Mouse (Mus musculus) layer of hippocampus, adult 9-11 months (tissue): ENCODE data around the gene Fmnl2.

Source experiments
- DNase-seq: peaks from one replicate; pipeline ENCODE4 v3.0.0; 2022

Fmnl2 gene

GRCm38 (mm10) chr2:52857611-52858528, at the start of gene Fmnl2:
TSS of gene Fmnl2 (plus strand) at chr2:52857860.
- DNase-seq: peak; percentile 59

DNA sequence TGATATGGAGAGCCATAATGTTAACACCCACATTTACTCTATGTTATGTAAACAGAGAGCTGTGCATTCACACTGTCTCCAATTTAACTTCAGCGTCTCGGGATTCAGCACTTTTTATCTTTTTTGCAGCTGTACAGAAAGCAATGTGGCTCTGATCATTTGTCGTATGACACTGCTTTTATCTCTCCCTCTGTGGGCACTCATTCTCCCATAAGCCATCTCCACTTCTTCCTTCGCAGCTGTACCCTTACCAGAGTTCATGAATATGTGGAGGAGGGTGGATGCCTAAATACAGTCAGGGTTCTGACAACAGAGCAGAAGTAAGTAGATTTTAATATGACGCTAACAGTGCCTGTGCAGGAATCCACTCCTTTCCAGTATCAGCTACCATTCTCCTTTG, 47.7 kb upstream of the Fmnl2 start:
- DNase-seq: no peak

DNA sequence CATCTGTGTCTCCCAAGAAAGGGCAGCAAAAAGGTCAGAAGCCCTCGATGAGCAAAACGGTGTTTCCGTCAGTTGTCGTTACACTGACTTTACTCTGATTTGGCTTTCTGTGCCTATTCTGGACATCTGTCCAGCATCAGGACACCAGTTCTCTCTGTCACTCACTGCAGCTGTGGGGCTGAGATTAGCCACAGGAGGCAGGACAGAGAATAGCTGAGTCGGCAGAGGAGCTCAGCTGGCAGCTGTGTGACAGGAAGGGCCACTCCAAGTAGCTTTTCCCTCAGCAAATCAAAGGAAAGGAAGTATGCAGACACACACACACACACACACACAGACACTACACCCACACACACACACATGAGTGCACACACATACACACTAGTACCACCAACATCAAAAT, 46.0 kb upstream of the Fmnl2 start:
- DNase-seq: peak; percentile 7

DNA sequence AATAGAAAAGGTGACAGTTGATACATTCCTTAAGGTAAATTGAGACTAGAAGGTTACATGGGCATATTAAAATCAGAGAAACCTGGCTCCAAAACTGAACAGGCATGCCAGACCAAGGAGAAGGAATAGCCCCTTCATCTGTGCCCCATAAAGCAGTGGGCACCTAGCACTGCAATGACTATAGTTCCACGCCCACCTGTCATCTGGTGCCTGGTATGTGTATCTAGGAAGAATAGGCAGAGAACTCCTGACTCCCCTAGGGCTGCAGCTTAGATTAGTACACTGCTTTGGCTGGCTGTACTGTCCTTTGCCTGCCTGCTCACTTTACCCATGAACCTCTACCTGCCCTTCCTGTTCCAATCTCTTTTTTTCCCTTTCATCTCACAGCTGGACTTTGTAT, 40.3 kb upstream of the Fmnl2 start:
- DNase-seq: peak; percentile 52

DNA sequence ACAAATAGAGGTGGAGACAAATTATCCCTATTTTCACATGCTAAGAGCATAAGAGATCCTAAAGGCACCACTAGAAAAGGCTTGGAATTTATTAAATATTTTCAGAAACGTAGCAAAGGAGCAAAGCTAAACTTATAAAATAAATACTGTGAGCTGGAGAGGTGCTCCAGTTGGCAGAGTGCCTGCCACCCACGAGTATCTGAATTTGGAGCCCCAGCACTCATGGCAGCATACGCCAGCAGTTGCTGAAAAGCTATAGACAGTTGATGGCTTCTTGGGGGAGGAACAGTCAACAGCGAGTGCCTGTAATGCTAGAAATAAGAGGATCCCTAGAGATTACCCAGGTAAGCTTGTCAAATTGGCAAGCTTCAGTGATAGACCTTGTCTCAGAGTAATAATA, 38.7 kb upstream of the Fmnl2 start:
- no peak for DNase-seq

- DNase-seq: no peak
Measured at GRCm38 (mm10) chr2:52822214-52822613, 35.4 kb upstream of the Fmnl2 start.

DNA sequence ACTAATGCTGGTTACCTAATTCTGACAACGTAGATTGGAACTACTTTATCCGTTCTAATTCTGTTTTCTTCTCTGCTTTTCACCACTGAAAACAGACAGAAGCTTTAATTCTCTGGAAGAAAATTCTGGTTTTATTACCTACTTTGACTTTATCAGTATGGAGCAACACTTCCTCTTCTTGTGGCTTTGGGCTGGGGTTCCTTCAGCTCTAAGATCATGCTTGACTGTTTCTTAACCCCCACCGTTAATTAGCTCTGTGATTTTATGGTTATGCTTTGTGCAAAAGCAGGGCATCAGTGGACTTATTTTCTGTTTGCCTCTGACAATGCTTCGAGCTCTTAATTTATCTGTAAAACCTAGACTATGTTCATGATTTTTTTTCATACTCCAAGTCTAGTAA, 29.6 kb upstream of the Fmnl2 start:
- DNase-seq: no peak

DNA sequence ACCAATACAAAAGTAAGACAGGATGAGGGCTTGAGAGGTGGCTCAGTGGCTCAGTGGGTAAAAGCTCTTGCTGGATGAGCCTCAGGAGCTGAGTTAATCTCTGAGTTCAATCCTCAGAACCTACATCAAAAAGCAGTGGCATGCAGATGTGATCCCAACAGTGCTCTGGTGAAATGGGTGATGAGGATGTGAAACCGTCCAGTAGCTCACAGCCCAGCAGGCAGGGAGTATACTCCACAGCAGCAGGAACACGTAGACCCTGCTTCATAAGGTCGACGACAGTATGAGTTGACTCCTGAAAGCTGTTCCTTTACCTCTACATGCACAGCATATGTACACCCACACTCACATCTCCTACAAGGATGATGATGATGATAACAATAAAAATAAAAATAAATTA, 27.1 kb upstream of the Fmnl2 start:
- DNase-seq: no peak

DNA sequence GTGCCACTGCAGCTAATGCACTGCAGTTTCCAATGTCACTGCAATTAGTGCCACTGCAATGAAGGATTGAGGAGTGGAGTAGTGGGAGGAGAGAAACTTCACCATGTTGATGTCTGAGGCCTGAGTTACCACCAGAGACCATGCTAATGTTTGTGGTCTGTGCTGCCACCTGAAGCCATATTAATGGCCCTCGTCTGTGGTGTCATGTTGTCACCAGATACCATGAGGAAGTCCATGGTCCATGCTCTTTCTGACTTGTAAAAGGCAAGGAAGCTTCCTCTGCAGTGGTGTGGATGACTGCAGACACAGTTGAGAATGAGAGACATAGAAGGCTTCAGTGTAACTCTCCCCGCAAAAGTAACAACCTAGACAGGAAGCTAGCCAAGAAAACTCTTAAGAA, 26.1 kb upstream of the Fmnl2 start:
- DNase-seq: no peak

DNA sequence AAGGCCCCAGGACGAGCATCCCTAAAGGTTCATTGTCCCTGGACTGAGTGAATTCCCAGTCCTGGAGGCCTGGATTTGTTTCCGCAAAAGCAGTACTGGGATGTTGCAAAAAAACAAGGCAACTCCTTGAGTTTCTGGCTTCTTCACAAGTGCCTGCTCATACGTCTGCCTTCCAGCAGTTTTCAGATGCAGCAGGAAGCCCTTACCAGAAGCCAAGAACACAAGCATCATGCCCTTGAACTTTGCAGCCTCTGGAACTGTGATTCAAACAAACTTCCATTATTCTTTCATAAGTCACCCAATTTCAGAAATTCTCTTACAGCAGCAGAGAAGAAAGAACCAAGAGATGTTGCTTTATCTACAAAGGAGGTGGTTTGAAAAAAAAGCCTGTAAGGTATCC, 21.9 kb upstream of the Fmnl2 start:
- no peak for DNase-seq

DNA sequence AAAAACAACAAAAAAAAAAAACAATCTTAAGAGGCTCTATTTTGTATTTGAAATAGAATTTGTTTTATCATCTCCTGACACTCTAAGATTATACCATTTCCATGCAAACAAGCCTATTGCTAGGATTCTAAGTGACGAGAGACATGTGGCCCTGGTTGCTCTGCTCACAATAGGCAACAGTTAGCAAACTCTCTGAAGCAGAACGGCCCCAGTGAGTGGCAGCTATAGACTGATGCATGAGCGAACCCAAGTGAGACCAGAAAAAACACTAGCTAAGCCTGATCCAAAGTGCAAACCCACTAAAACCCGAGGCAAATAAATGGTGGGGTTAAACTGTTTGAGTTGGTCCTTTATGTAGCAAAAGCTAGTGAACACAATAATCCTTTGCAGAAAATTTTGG, 18.6 kb upstream of the Fmnl2 start:
- no peak for DNase-seq

- DNase-seq: no peak
Measured at GRCm38 (mm10) chr2:52839868-52840267, 17.8 kb upstream of the Fmnl2 start.

GRCm38 (mm10) chr2:52843861-52844260, 13.8 kb upstream of the Fmnl2 start:
- DNase-seq: no peak

DNA sequence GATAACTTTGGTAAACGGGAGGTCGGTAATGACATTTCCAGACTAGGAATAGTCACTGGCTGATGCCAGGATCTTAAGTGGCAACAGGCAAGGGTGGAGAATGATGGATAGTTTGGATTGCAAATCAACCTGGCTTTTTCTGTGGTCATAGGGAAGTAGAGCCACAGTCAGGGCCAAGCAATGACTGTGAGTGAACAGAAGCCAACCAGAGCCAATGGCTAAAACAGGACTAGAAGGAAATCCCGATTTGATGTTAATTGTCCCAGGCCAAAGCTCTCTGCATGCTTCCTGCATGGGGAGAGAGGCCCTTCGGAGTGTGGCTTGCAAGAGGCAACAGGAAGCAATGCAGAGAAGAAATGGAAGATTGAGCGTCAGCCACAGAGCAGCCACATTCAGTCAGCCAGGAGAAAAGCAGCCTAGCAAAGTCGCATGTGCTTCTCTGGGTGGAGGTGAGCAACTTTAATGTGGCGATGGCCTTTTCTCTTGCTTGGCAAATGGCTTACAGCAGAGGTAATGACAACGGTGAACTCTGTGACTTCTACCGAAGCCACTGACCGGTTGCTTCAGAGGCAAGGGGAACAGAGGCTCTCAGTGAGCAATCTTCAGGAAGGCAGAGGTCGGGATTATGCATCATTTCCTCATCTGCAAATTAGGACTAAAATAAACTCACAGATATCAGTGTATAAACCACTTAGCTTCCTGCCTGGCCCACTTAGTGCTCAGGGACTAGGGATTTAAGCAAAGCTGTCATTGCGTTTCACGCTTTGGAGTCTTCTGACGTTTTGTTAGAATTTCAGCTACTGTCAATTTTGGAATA, 12.5 kb upstream of the Fmnl2 start:
- no peak for DNase-seq

GRCm38 (mm10) chr2:52846506-52846905, 11.2 kb upstream of the Fmnl2 start:
- no peak for DNase-seq

DNA sequence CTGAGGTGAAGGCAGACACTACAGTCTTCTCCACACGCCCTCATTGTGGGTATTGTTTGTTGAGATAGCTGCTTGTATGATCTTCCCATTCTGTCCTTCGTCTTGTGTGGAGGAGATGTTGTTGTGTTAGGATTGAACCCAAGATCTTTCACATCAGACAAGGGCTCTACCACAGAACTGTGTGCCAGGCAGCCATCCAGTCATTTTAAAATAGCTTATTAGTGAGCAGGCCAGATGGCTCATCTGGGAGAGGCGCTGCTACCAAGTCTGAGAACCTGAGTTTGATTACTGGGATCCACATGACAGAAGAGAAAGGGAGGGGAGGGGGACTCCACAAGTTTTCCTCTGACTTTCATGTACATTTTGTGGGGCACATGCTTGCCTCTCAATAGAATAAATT, 8.6 kb upstream of the Fmnl2 start:
- peak; percentile 37 for DNase-seq

- peak; percentile 19 for DNase-seq
Measured at GRCm38 (mm10) chr2:52858529-52859465, 1.1 kb downstream of the Fmnl2 start.

DNA sequence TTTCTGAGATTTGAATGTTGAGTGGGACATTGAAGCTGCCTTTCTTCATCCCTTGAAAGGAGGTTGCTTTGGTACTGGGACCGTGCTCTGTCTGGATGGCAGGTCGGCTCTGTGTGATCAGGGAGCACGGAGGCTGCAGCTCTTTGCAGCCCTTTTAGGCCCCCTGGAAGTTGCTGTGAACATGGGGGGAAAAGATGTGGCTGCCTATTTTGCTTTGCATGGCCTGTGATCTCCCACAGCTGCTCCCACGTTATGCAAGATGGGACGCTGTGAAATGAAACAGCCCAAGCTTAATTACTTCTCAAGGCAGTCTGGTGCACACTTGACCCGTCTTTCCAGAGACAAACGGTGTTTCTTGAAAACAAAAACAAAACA, 1.8 kb downstream of the Fmnl2 start:
- no peak for DNase-seq

- no peak for DNase-seq
Measured at GRCm38 (mm10) chr2:52860111-52860775, 2.6 kb downstream of the Fmnl2 start.

DNA sequence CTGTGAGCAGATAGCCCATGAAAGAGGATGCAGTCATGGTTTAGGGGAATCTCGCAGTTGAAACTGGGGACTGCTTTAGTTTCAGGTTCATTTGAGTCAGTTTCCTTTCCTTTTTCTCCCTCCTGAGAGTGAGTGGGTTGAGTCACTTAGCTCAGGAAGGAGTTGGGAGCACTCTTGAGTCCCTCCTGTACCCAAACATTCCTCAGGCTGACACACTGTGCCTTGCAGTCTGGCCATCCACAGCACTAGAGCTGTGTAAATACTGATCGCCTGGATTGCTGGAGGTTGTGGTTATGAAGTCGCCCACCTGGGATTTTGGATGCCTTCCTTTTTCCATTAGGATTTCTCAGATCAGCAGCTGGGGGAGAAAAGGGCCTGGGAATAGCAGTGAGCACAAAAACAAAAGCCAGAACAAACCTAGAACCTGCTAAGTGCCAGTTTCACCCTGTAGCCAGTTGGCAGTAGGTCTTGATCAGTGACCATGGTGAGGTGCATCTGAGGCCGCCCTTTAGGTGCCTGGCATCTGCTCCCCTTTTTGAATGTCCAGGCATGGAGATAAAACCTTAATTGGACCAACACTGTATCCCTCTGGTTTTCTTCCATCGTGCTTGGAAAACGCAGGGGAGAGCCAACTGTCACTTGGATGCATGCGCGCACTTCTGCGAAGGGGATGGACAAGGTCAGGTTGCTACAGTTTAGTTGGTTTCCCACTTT, 4.5 kb downstream of the Fmnl2 start:
- DNase-seq: no peak

GRCm38 (mm10) chr2:52862760-52863124, 5.1 kb downstream of the Fmnl2 start:
- no peak for DNase-seq

DNA sequence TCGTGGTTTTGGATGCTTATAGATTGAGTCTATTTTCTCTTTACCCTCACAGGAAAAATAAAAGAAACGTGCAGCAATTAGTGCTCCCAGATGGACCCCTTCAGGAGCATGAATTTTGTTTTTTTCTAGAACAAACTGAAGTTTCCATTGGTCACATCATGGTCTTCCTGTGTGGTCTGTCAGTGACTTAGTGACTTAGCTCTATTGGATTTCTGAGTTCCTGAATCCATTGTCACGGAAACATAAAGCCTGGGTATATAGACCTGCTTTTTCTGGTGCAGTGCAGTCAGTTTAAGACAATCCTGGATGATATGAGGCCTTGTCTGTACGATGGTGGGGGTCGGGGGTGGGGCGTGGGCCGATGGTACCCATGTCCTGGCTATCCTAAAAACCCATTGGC, 7.0 kb downstream of the Fmnl2 start:
- DNase-seq: no peak
